Mouse (Mus musculus): Measurements from ENCODE around the gene Marc1. TPM values are rescaled to one million over a fixed set of nuclear protein-coding genes. Genes with fewer than 3 reads are reported as not detected.

Gene Marc1
- polyA plus RNA-seq, 1 experiment from 2014 or later: not detected

DNA sequence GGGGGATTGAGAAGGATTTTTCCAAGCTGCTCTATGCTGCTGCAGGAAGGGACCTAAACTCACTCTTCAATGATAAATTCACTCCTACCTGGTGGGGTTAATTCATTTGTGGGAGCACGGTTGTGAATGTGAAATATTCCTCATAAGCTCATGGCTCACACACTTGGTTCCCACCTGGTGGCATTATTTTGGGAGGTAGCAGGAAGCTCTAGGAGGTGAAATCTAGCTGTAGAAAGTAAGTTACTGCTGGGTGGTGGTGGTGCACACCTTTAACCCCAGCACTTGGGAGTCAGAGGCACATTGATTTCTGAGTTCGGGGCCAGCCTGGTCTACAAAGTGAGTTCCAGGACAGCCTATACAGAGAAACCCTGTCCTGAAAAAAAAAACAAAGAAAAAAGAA lies 73.9 kb downstream of the Marc1 start:
- Histone ChIP-seq H3K4me1 (peaks cover 7% of the 10 kb centered on the region), H3K9ac (no peak overlapping the region), H3K27ac (no peak overlapping the region), H3K36me3 (no peaks in the 10 kb centered on the region), H3K4me2 (replicated peaks) (no peak overlapping the region), H3K4me3 (no peak overlapping the region), H3K27me3 (peaks cover 74% of the 10 kb centered on the region), H3K9me3 (replicated peaks) (no peaks in the 10 kb centered on the region)
- 37% methylated on average over 2 of the region's 2 CpGs for WGBS
- no peak for ATAC-seq (ENCODE audit: low FRiP score)

MicroRNAs encoded within 50 kb of the gene (microRNA counts, 519-probe panel; counts per million panel counts)
- microRNA mmu-miR-1981: 470 counts per million, percentile 58 among the panel's probes with 10 or more counts

Small RNA genes lying within 50 kb of the gene (microRNA-seq; reads per million reads assigned to microRNA genes)
- 95.2 reads per million, percentile 45 among the genes with 10 or more reads in this experiment for gene Mir1981

Other genes starting within 250 kb of the Marc1 start
- gene Hlx, start 78.7 kb downstream of the Marc1 start, polyA plus RNA-seq (2016; fragmentation: Nextera tagmentation; extraction: Ambion mirVana): 5.6 and 9.1 TPM in 2 replicates
- 105 and 121 TPM in 2 replicates for gene Marc2, start 35.1 kb upstream of the Marc1 start, polyA plus RNA-seq (2016; fragmentation: Nextera tagmentation; extraction: Ambion mirVana)
- gene C130074G19Rik, start 71.9 kb upstream of the Marc1 start, polyA plus RNA-seq (2016; fragmentation: Nextera tagmentation; extraction: Ambion mirVana): 1.0 TPM in 2 replicates
- 7.5 and 8.7 TPM in 2 replicates for gene Mark1, start 188.3 kb upstream of the Marc1 start, polyA plus RNA-seq (2016; fragmentation: Nextera tagmentation; extraction: Ambion mirVana)

Data from hindbrain, embryonic 12.5 days (tissue).